Mouse (Mus musculus) stomach, embryonic 16.5 days (tissue): ENCODE data around the gene Tigd3. TPM values are rescaled to one million over a fixed set of nuclear protein-coding genes. Genes with fewer than 3 reads are reported as not detected.

Experiments
- ATAC-seq: fragments of 200-750 bp; cut with Nextera tagmentation; 2 replicates; pipeline ENCODE4 v1.8.0; 2017; ENCODE audit warnings: moderate number of reproducible peaks, moderate TSS enrichment; ENCODE audit not compliant: insufficient read depth, low FRiP score
- H3K27ac ChIP-seq: fragments of 300-500 bp; sonication (generic); 2 replicates; pipeline ENCODE4 v1.5.1; 2014; ENCODE audit warnings: low read length
- H3K27me3 ChIP-seq: fragments of 300-500 bp; sonication (generic); 2 replicates; pipeline ENCODE4 v1.6.1; 2014; ENCODE audit warnings: low read length, control low read depth, mixed read lengths; ENCODE audit not compliant: control insufficient read depth, insufficient read depth
- H3K36me3 ChIP-seq: fragments of 300-500 bp; sonication (generic); 2 replicates; pipeline ENCODE4 v1.6.1; 2014; ENCODE audit warnings: low read length; ENCODE audit not compliant: control insufficient read depth, insufficient read depth
- H3K4me1 ChIP-seq: fragments of 300-500 bp; sonication (generic); 2 replicates; pipeline ENCODE4 v1.6.1; 2014; ENCODE audit warnings: low read length, control low read depth, mixed read lengths; ENCODE audit not compliant: control insufficient read depth, insufficient read depth
- H3K4me2 ChIP-seq: fragments of 300-500 bp; sonication (generic); 2 replicates; pipeline ENCODE4 v1.6.1; 2014; ENCODE audit warnings: low read depth, low read length, mixed read lengths
- H3K4me3 ChIP-seq: fragments of 300-500 bp; sonication (generic); replicated peaks from 2 replicates; pipeline ENCODE4 v1.5.1; 2014; ENCODE audit warnings: mild to moderate bottlenecking, low read length
- H3K9ac ChIP-seq: fragments of 300-500 bp; sonication (generic); 2 replicates; pipeline ENCODE4 v1.6.1; 2014; ENCODE audit warnings: low read length
- H3K9me3 ChIP-seq: fragments of 300-500 bp; sonication (generic); replicated peaks from 2 replicates; pipeline ENCODE4 v1.6.1; 2016; ENCODE audit warnings: low read length, control low read depth; ENCODE audit not compliant: control insufficient read depth
- WGBS: fragments of 180-500 bp; shearing (Covaris S2); extraction: QIAGEN DNeasy Blood & Tissue Kit; methylation state at CpG from one replicate; pipeline ENCODE4 v1.1.7; 2014; 5-methylcytosine and 5-hydroxymethylcytosine counted together
- polyA plus RNA-seq: library from polyadenylated mRNA; unstranded; fragments of >200 nt; fragmentation: Nextera tagmentation; extraction: Ambion mirVana; gene quantifications from 2 replicates; pipeline ENCODE4 v1.2.1, GENCODE M21; 2015

Gene Tigd3
- polyA plus RNA-seq, 1 experiment from 2014 or later, result 1.8 TPM

- no peaks in the 10 kb centered on the region for H3K27me3 ChIP-seq
- WGBS, result 77% methylated on average over 19 of the region's 19 CpGs
- H3K36me3 ChIP-seq, result no peaks in the 10 kb centered on the region
- ATAC-seq, result no peak
- no peaks in the 10 kb centered on the region for H3K9me3 ChIP-seq
- no peak overlapping the region for H3K4me3 ChIP-seq
- H3K4me1 ChIP-seq, result peaks cover 34% of the 10 kb centered on the region
- H3K9ac ChIP-seq, result no peak overlapping the region
- H3K27ac ChIP-seq, result no peak overlapping the region
- no peak overlapping the region for H3K4me2 ChIP-seq
These were observed 20.9 kb downstream of the Tigd3 start for GRCm38 (mm10) chr19:5872931-5873556.

- Histone ChIP-seq H3K9me3 (no peaks in the 10 kb centered on the region), H3K4me3 (no peak overlapping the region), H3K4me1 (peaks cover 29% of the 10 kb centered on the region), H3K4me2 (no peak overlapping the region), H3K36me3 (no peaks in the 10 kb centered on the region), H3K27me3 (no peaks in the 10 kb centered on the region), H3K27ac (no peak overlapping the region), H3K9ac (peak overlapping the region; percentile 7; the same call in 1 of the 2 replicates)
- ATAC-seq, result no peak
- 82% methylated on average over 4 of the region's 4 CpGs for WGBS
These were observed 21.4 kb downstream of the Tigd3 start for GRCm38 (mm10) chr19:5872528-5872927.

- H3K9me3 ChIP-seq, result no peaks in the 10 kb centered on the region
- peaks cover 25% of the 10 kb centered on the region for H3K4me1 ChIP-seq
- H3K4me3 ChIP-seq, result no peak overlapping the region
- peak overlapping the region; percentile 25 for H3K4me2 ChIP-seq
- WGBS, result 31% methylated on average over 6 of the region's 6 CpGs
- no peak for ATAC-seq
- no peaks in the 10 kb centered on the region for H3K27me3 ChIP-seq
- H3K9ac ChIP-seq, result peak overlapping the region; percentile 56; the same call in 1 of the 2 replicates
- H3K27ac ChIP-seq, result peak overlapping the region; percentile 58; the same call in 1 of the 2 replicates
- no peaks in the 10 kb centered on the region for H3K36me3 ChIP-seq
These were observed 22.3 kb downstream of the Tigd3 start for GRCm38 (mm10) chr19:5871683-5872082.

- H3K27me3 ChIP-seq, result no peaks in the 10 kb centered on the region
- WGBS, result 13% methylated on average over 7 of the region's 7 CpGs
- H3K4me3 ChIP-seq, result no peak overlapping the region
- no peaks in the 10 kb centered on the region for H3K9me3 ChIP-seq
- peak overlapping the region; percentile 58; the same call in 1 of the 2 replicates for H3K27ac ChIP-seq
- peak; percentile 60; the same call in 1 of the 2 replicates for ATAC-seq
- peak overlapping the region; percentile 56 for H3K9ac ChIP-seq
- H3K4me2 ChIP-seq, result peak overlapping the region; percentile 25; the same call in 1 of the 2 replicates
- peaks cover 25% of the 10 kb centered on the region for H3K4me1 ChIP-seq
- no peaks in the 10 kb centered on the region for H3K36me3 ChIP-seq
These were observed 22.7 kb downstream of the Tigd3 start for GRCm38 (mm10) chr19:5871273-5871672.

- 81% methylated on average over 6 of the region's 6 CpGs for WGBS
- H3K27ac ChIP-seq, result no peak overlapping the region
These were observed 25.9 kb downstream of the Tigd3 start for GRCm38 (mm10) chr19:5868096-5868495.

GRCm38 (mm10) chr19:5864710-5865398 is 29.1 kb downstream of the Tigd3 start:
- Histone ChIP-seq H3K36me3 (peaks cover 25% of the 10 kb centered on the region), H3K4me3 (no peak overlapping the region), H3K4me2 (no peak overlapping the region), H3K27me3 (no peaks in the 10 kb centered on the region), H3K9me3 (no peaks in the 10 kb centered on the region), H3K4me1 (no peaks in the 10 kb centered on the region), H3K27ac (no peak overlapping the region), H3K9ac (no peak overlapping the region)
- 91% methylated on average over 20 of the region's 20 CpGs for WGBS
- no peak for ATAC-seq

More at GRCm38 (mm10) chr19:5868096-5868495, 25.9 kb downstream of the Tigd3 start:
- Histone ChIP-seq H3K9me3 (no peaks in the 10 kb centered on the region), H3K4me2 (no peak overlapping the region), H3K27me3 (no peaks in the 10 kb centered on the region), H3K4me3 (no peak overlapping the region), H3K36me3 (peaks cover 6% of the 10 kb centered on the region; the same call in 1 of the 2 replicates), H3K4me1 (peaks cover 13% of the 10 kb centered on the region), H3K9ac (no peak overlapping the region)
- ATAC-seq, result no peak

- Histone ChIP-seq H3K4me2 (no peak overlapping the region), H3K9me3 (no peaks in the 10 kb centered on the region), H3K4me1 (no peaks in the 10 kb centered on the region), H3K27me3 (no peaks in the 10 kb centered on the region), H3K9ac (no peak overlapping the region), H3K4me3 (no peak overlapping the region), H3K36me3 (peaks cover 32% of the 10 kb centered on the region), H3K27ac (no peak overlapping the region)
- ATAC-seq, result no peak
- WGBS, result 98% methylated on average over 5 of the region's 5 CpGs
These were observed 30.2 kb downstream of the Tigd3 start for GRCm38 (mm10) chr19:5863776-5864175.

GRCm38 (mm10) chr19:5862335-5863085 is 31.4 kb downstream of the Tigd3 start:
- Histone ChIP-seq H3K27ac (no peak overlapping the region), H3K4me1 (no peaks in the 10 kb centered on the region), H3K4me2 (no peak overlapping the region), H3K27me3 (no peaks in the 10 kb centered on the region), H3K9ac (no peak overlapping the region), H3K4me3 (no peak overlapping the region), H3K36me3 (peaks cover 32% of the 10 kb centered on the region), H3K9me3 (no peaks in the 10 kb centered on the region)
- no peak for ATAC-seq
- WGBS, result 97% methylated on average over 14 of the region's 14 CpGs

- Histone ChIP-seq H3K27me3 (no peaks in the 10 kb centered on the region), H3K27ac (no peak overlapping the region), H3K4me1 (peaks cover 10% of the 10 kb centered on the region), H3K4me2 (no peak overlapping the region), H3K4me3 (no peak overlapping the region), H3K36me3 (peaks cover 14% of the 10 kb centered on the region), H3K9ac (no peak overlapping the region), H3K9me3 (no peaks in the 10 kb centered on the region)
- ATAC-seq, result no peak
- WGBS, result 89% methylated on average over 9 of the region's 9 CpGs
These were observed 37.3 kb downstream of the Tigd3 start for GRCm38 (mm10) chr19:5856604-5857003.
